Comparison of ENCODE assay signal across 12 mouse cellular contexts in the genomic region with DNA sequence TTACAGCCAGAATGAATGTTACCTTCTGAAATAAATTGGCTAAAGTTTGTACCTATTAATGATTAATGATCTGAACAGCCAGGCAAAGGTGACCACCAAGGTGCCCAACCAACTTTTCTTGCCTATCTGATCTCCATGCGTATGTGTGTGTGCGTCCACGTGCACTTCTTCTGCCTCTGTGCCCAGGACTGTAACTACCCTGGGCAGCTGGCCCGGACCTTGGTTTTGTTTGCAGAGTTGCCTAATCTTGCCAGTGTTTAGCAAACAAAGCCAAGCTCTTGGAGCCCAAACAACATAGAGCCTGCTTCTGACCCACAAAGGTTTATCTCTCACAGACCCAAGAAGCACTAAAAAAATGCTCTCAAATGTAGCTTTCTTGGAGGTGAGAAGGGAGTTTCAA.
DNase-seq lines count a peak whose midpoint lies in the region; ATAC-seq and TF ChIP-seq lines count a peak whose summit lies in the region.
"Had no signal": no experiment of that assay in that cellular context is flagged by ENCODE, and none has a peak within 500 bp of the region (broad histone marks: within the 10 kb centered on the region; RNA-seq: fewer than 3 reads in every experiment).

No protein-coding gene starts in this region.

- H3K4me2 ChIP-seq in intestine, embryonic 15.5 days (replicated peaks): no peak overlapping the region
- H3K4me2 ChIP-seq in intestine, postnatal 0 days (replicated peaks; ENCODE audit: low read depth): no peak overlapping the region
- H3K4me2 ChIP-seq in myocyte (ENCODE audit: low read depth): no peak overlapping the region
- H3K4me2 ChIP-seq: neural tube, embryonic 12.5 days had no signal

- no peak for TF ChIP-seq CTCF in intestine, postnatal 0 days (IDR thresholded peaks at IDR 0.05; ENCODE audit: low read depth)

- 67% methylated on average over 4 of the region's 4 CpGs for WGBS in intestine, embryonic 15.5 days
- 47% methylated on average over 4 of the region's 4 CpGs for WGBS in intestine, postnatal 0 days
- 28% methylated on average over 4 of the region's 4 CpGs for WGBS in large intestine, adult 2 months

- no peaks in the 10 kb centered on the region for H3K36me3 ChIP-seq in intestine, embryonic 15.5 days
- H3K36me3 ChIP-seq in intestine, postnatal 0 days (ENCODE audit: control insufficient read depth, insufficient read depth): no peaks in the 10 kb centered on the region
- no peaks in the 10 kb centered on the region for H3K36me3 ChIP-seq in myocyte (ENCODE audit: control insufficient read depth, insufficient read depth)
- H3K36me3 ChIP-seq: neural tube, embryonic 12.5 days had no signal

- ATAC-seq in intestine, embryonic 15.5 days: peak; percentile 46
- ATAC-seq in intestine, postnatal 0 days: no peak
- ATAC-seq: forebrain, embryonic 16.5 days had no signal

- H3K4me3 ChIP-seq in intestine, embryonic 15.5 days (replicated peaks): no peak overlapping the region
- no peak overlapping the region for H3K4me3 ChIP-seq in intestine, postnatal 0 days (ENCODE audit: low read depth, low read length)
- no peak overlapping the region for H3K4me3 ChIP-seq in myocyte
- H3K4me3 ChIP-seq: neural tube, embryonic 12.5 days had no signal

- peaks cover 11% of the 10 kb centered on the region; the same call in 1 of the 2 replicates for H3K4me1 ChIP-seq in intestine, embryonic 15.5 days (replicated peaks)
- peaks cover 3% of the 10 kb centered on the region; the same call in 1 of the 2 replicates for H3K4me1 ChIP-seq in intestine, postnatal 0 days (replicated peaks; ENCODE audit: control insufficient read depth, insufficient read depth, low read length)
- H3K4me1 ChIP-seq: neural tube, embryonic 12.5 days had no signal

- H3K27me3 ChIP-seq in intestine, embryonic 15.5 days (replicated peaks): no peaks in the 10 kb centered on the region
- no peaks in the 10 kb centered on the region for H3K27me3 ChIP-seq in intestine, postnatal 0 days (replicated peaks; ENCODE audit: control insufficient read depth, insufficient read depth, low read length)
- no peaks in the 10 kb centered on the region for H3K27me3 ChIP-seq in myocyte (ENCODE audit: control insufficient read depth, insufficient read depth, insufficient read length)
- H3K27me3 ChIP-seq: neural tube, embryonic 12.5 days had no signal

- peak; percentile 70 for DNase-seq in adrenal gland, postnatal 25 days
- DNase-seq in large intestine, adult 2 months (ENCODE audit: low read depth, low spot score): peak; percentile 62
- no peak for DNase-seq in neural tube, embryonic 10.5 days (ENCODE audit: extremely low spot score, low spot score)
- DNase-seq in MN1 (ENCODE audit: low spot score): no peak
- no peak for DNase-seq in spleen, postnatal 36 days (ENCODE audit: low spot score in 2 of 2)
- DNase-seq: cerebellum, postnatal 36 days had no signal

- TF ChIP-seq POLR2A in myocyte (IDR thresholded peaks at IDR 0.05; ENCODE audit: insufficient read length, low read depth): no peak

- no peaks in the 10 kb centered on the region for H3K9me3 ChIP-seq in intestine, embryonic 15.5 days
- H3K9me3 ChIP-seq in intestine, postnatal 0 days (ENCODE audit: control insufficient read depth): no peaks in the 10 kb centered on the region
- H3K9me3 ChIP-seq: neural tube, embryonic 12.5 days had no signal

- H3K9ac ChIP-seq in intestine, embryonic 15.5 days: no peak overlapping the region
- no peak overlapping the region for H3K9ac ChIP-seq in intestine, postnatal 0 days (ENCODE audit: low read depth, low read length)
- H3K9ac ChIP-seq: neural tube, embryonic 12.5 days had no signal

- no peak overlapping the region for H3K27ac ChIP-seq in intestine, embryonic 15.5 days
- no peak overlapping the region for H3K27ac ChIP-seq in intestine, postnatal 0 days (ENCODE audit: low read depth, low read length)
- H3K27ac ChIP-seq: macrophage; neural tube, embryonic 12.5 days had no signal

- no peaks in the 10 kb centered on the region for H3K79me2 ChIP-seq in myocyte (ENCODE audit: control insufficient read depth, insufficient read depth)

- H3ac ChIP-seq in myocyte (ENCODE audit: control insufficient read depth, insufficient read length): no peak overlapping the region

TF ChIP-seq in myocyte, 11 proteins besides CTCF, POLR2A, EP300 and RAD21:
- TF ChIP-seq MAX (IDR thresholded peaks at IDR 0.05; ENCODE audit: low read depth) (no peak), CEBPB (IDR thresholded peaks at IDR 0.05; ENCODE audit: insufficient read depth, poor library complexity, severe bottlenecking) (0 out of 2 replicates have a peak, but pooled peaks have one; percentile 40)

Comparison
In these comparisons a context has a peak if more than half of its experiments do, and no peak if none do; other contexts are left out.
1. DNase-seq: peak in adrenal gland, postnatal 25 days (single experiment) and large intestine, adult 2 months (single experiment); none in neural tube, embryonic 10.5 days (single experiment), MN1 (single experiment) and spleen, postnatal 36 days (0 of 2).